Mouse (Mus musculus) spleen, adult 2 months (tissue): Measurements from ENCODE around the gene Ahr. TPM values are rescaled to one million over a fixed set of nuclear protein-coding genes. Genes with fewer than 3 reads are reported as not detected.

Experiments
- DNase-seq, 2 experiments: peaks; one replicate each; pipeline versions ENCODE4 v3.0.0 to v3.0.0-alpha.2; 2012 to 2021; ENCODE audit warnings: low spot score in 2 of 2, low read depth in 1 of 2
- H3K27ac ChIP-seq: fragments of 200-500 bp; 2 replicates; pipeline ENCODE4 v1.5.1; 2012; ENCODE audit warnings: low read length, inconsistent platforms; ENCODE audit not compliant: insufficient read depth
- H3K27me3 ChIP-seq: fragments of 200-500 bp; 2 replicates; pipeline ENCODE4 v1.6.1; 2012; ENCODE audit warnings: mild to moderate bottlenecking, moderate library complexity, low read length, inconsistent platforms; ENCODE audit not compliant: control insufficient read depth, insufficient read depth
- H3K36me3 ChIP-seq: fragments of 200-500 bp; 2 replicates; pipeline ENCODE4 v1.6.1; 2012; ENCODE audit warnings: mild to moderate bottlenecking, low read length, inconsistent platforms; ENCODE audit not compliant: control insufficient read depth, insufficient read depth
- H3K4me1 ChIP-seq: fragments of 200-500 bp; 2 replicates; pipeline ENCODE4 v1.6.1; 2011; ENCODE audit warnings: inconsistent platforms; ENCODE audit not compliant: control insufficient read depth, insufficient read depth, insufficient read length
- H3K4me3 ChIP-seq: fragments of 200-500 bp; 2 replicates; pipeline ENCODE4 v1.5.1; 2011; ENCODE audit warnings: mild to moderate bottlenecking, inconsistent platforms; ENCODE audit not compliant: insufficient read depth, insufficient read length; ENCODE audit errors: extremely low read depth
- CTCF ChIP-seq: fragments of 200-500 bp; IDR thresholded peaks from 2 replicates; pipeline ENCODE4 v1.5.1; 2011; ENCODE audit warnings: mild to moderate bottlenecking, inconsistent platforms; ENCODE audit not compliant: insufficient read depth, insufficient read length, insufficient replicate concordance; ENCODE audit errors: extremely low read depth
- POLR2A ChIP-seq: fragments of 200-500 bp; IDR thresholded peaks from 2 replicates; pipeline ENCODE4 v1.6.1; 2011; ENCODE audit warnings: low read depth, low read length, inconsistent platforms
- WGBS: fragments of 180-500 bp; shearing (Covaris S2); methylation state at CpG from one replicate; pipeline ENCODE4 v1.1.7; 2018; 5-methylcytosine and 5-hydroxymethylcytosine counted together
- polyA plus RNA-seq: library from polyadenylated mRNA; depleted of rRNA; stranded (reverse); fragments of >200 nt; gene quantifications from 2 replicates; pipeline ENCODE4 v1.2.3, GENCODE M21; 2012; rRNA removed

Ahr gene
- 4.3 and 5.5 TPM in 2 replicates for polyA plus RNA-seq

DNA sequence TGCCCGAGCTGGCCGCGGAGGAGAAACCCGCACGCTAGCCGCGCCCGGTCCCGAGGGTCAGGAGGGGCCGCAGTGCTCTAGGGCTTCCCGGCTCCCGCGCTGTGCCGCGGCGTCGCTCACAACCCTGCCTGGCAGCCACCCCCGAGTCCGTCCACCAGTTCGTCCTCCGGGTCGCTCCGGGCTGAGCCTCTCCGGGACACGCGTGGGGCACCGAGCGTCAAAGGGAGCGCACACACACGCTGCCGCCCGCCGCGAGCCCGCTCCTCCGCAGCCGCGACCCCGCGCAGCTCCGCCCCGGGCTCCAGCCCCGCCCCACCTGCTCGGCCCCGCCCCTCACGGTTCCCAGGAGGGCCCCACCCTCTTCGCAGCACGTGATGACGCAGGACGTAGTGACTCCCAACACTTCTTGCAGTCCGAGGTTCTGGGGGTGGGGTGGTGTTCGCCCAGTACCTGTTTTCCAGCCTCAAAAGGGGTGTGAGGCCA lies at the start of gene Ahr:
Gene Ahr (minus strand): TSS at position 285 of the 483 bp plus-strand sequence.
- Histone ChIP-seq H3K36me3 (no peaks in the 10 kb centered on the region), H3K27ac (peak within 1 kb of the TSS; percentile 63), H3K4me3 (peak within 1 kb of the TSS; percentile 75), H3K4me1 (peaks cover 2% of the 10 kb centered on the region; the same call in 1 of the 2 replicates), H3K27me3 (no peaks in the 10 kb centered on the region; the same call in 1 of the 2 replicates)
- DNase-seq: peak in 1 of 2 experiments; percentile 76
- peak; percentile 22; the same call in 1 of the 2 replicates for TF ChIP-seq POLR2A
- TF ChIP-seq CTCF: no peak
- under 1% methylated on average over 34 of the region's 52 CpGs for WGBS

DNA sequence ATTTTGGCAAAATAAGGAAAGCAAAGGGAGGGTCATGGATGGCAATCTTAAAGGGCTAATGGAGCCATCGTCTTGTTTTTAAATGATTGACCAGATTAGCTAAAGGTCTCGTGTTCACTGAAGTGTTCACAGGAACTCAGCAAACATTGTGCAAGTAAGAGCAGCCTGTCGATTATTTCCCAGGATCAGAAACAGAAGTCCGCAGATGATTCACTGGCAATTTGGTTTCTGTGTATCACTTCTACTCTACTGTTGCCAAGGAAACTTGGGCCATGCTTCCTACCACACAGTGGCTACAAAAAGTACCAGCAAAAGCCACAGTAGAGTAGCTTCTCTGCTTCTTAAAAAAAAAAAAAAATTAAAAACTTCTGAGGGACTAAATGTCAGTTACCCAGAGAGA lies 44.0 kb upstream of the Ahr start:
- H3K4me1 ChIP-seq: no peaks in the 10 kb centered on the region; the same call in 1 of the 2 replicates
- H3K36me3 ChIP-seq: no peaks in the 10 kb centered on the region
- TF ChIP-seq CTCF: no peak
- no peak for TF ChIP-seq POLR2A
- 52% methylated on average over 4 of the region's 4 CpGs for WGBS
- H3K4me3 ChIP-seq: no peak overlapping the region
- H3K27me3 ChIP-seq: no peaks in the 10 kb centered on the region
- DNase-seq: no peak
- no peak overlapping the region for H3K27ac ChIP-seq

DNA sequence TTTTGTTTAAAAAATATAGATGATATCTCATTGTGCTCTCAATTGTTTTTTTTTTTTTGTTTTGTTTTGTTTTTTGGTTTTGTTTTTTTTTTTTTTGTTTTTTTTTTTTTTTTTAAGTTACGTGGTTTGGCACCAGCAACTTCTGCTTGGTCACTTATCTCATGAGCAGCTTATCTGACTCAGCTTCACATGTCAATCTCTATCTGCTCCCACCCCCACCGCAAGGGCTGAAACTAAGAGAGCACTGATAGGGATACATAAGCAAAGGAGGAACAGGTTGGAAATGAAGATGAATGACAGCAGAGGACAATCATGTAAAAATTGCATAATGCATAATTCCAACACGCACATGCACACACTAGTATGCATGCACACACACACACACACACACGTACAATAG lies 41.3 kb upstream of the Ahr start:
- Histone ChIP-seq H3K27ac (no peak overlapping the region), H3K27me3 (no peaks in the 10 kb centered on the region), H3K4me1 (no peaks in the 10 kb centered on the region; the same call in 1 of the 2 replicates), H3K4me3 (no peak overlapping the region), H3K36me3 (no peaks in the 10 kb centered on the region)
- TF ChIP-seq POLR2A (no peak), CTCF (no peak)
- 90% methylated on average over 4 of the region's 4 CpGs for WGBS
- no peak for DNase-seq

GRCm38 (mm10) chr12:35573713-35574112 lies 38.9 kb upstream of the Ahr start:
- 30% methylated on average over 2 of the region's 2 CpGs for WGBS
- H3K36me3 ChIP-seq: no peaks in the 10 kb centered on the region
- H3K4me1 ChIP-seq: no peaks in the 10 kb centered on the region; the same call in 1 of the 2 replicates
- no peak for DNase-seq
- TF ChIP-seq CTCF (no peak), POLR2A (no peak)
- H3K27ac ChIP-seq: no peak overlapping the region
- no peak overlapping the region for H3K4me3 ChIP-seq
- H3K27me3 ChIP-seq: no peaks in the 10 kb centered on the region

GRCm38 (mm10) chr12:35562826-35563225 lies 28.0 kb upstream of the Ahr start:
- H3K36me3 ChIP-seq: no peaks in the 10 kb centered on the region
- no peak overlapping the region for H3K4me3 ChIP-seq
- TF ChIP-seq CTCF (no peak), POLR2A (no peak)
- no peaks in the 10 kb centered on the region for H3K27me3 ChIP-seq
- WGBS: 74% methylated on average over 3 of the region's 3 CpGs
- no peak overlapping the region for H3K27ac ChIP-seq
- no peaks in the 10 kb centered on the region for H3K4me1 ChIP-seq
- DNase-seq: no peak

GRCm38 (mm10) chr12:35558868-35559267 lies 24.0 kb upstream of the Ahr start:
- 63% methylated on average over 2 of the region's 2 CpGs for WGBS
- H3K4me3 ChIP-seq: no peak overlapping the region
- TF ChIP-seq POLR2A (no peak), CTCF (no peak)
- no peaks in the 10 kb centered on the region for H3K36me3 ChIP-seq
- H3K4me1 ChIP-seq: peaks cover 4% of the 10 kb centered on the region; the same call in 1 of the 2 replicates
- DNase-seq: no peak
- H3K27me3 ChIP-seq: no peaks in the 10 kb centered on the region
- H3K27ac ChIP-seq: no peak overlapping the region

GRCm38 (mm10) chr12:35555925-35556324 lies 21.1 kb upstream of the Ahr start:
- Histone ChIP-seq H3K36me3 (no peaks in the 10 kb centered on the region), H3K4me3 (no peak overlapping the region), H3K4me1 (peaks cover 9% of the 10 kb centered on the region; the same call in 1 of the 2 replicates), H3K27me3 (no peaks in the 10 kb centered on the region), H3K27ac (no peak overlapping the region)
- DNase-seq: no peak
- 88% methylated on average over 6 of the region's 6 CpGs for WGBS
- no peak for TF ChIP-seq POLR2A
